15 mouse cellular contexts compared by ENCODE assay signal in genomic region chr5:42959296-42959862, GRCm38 (mm10).
"Had no signal": no experiment of that assay in that cellular context is flagged by ENCODE, and none has a peak within 500 bp of the region (broad histone marks: within the 10 kb centered on the region; RNA-seq: fewer than 3 reads in every experiment).

No protein-coding gene starts in this region.

- ATAC-seq: lung, postnatal 0 days had no signal

- H3K9ac ChIP-seq: kidney, embryonic 15.5 days; limb, embryonic 13.5 days; liver, embryonic 14.5 days; neural tube, embryonic 12.5 days; stomach, embryonic 15.5 days had no signal

- H3K9me3 ChIP-seq: kidney, embryonic 15.5 days; limb, embryonic 13.5 days; neural tube, embryonic 12.5 days; stomach, embryonic 15.5 days had no signal

- H3K4me1 ChIP-seq: kidney, embryonic 15.5 days; limb, embryonic 13.5 days; neural tube, embryonic 12.5 days; stomach, embryonic 15.5 days had no signal

- H3K36me3 ChIP-seq: kidney, embryonic 15.5 days; limb, embryonic 13.5 days; neural tube, embryonic 12.5 days; stomach, embryonic 15.5 days had no signal

- H3K4me3 ChIP-seq: kidney, embryonic 15.5 days; limb, embryonic 13.5 days; myocyte; neural tube, embryonic 12.5 days; stomach, embryonic 15.5 days had no signal

- H3K4me2 ChIP-seq: kidney, embryonic 15.5 days; limb, embryonic 13.5 days; neural tube, embryonic 12.5 days; stomach, embryonic 15.5 days had no signal

- DNase-seq: kidney, adult 2 months; kidney, postnatal 14 days; left cerebral cortex, postnatal 4 days; lung, adult 18-20 months; lung, postnatal 4 days; retina, postnatal 1 day; thymus, adult 2 months; thymus, postnatal 25 days had no signal

- H3K27ac ChIP-seq: kidney, embryonic 15.5 days; limb, embryonic 13.5 days; liver, embryonic 14.5 days; neural tube, embryonic 12.5 days; stomach, embryonic 15.5 days had no signal

- H3K27me3 ChIP-seq: kidney, embryonic 15.5 days; limb, embryonic 13.5 days; neural tube, embryonic 12.5 days; stomach, embryonic 15.5 days had no signal
